Mouse (Mus musculus) c-Kit-positive CD71-positive TER-119-positive erythroid progenitor cells, embryonic 14.5 days (primary cell): ENCODE results near the gene Mgst2.

Experiments used
- DNase-seq: peaks from one replicate; pipeline ENCODE4 v3.0.0-alpha.2; 2013; ENCODE audit warnings: low spot score

Gene Mgst2

GRCm38 (mm10) chr3:51654303-51655055 is 5.7 kb upstream of the Mgst2 start:
- no peak for DNase-seq

DNA sequence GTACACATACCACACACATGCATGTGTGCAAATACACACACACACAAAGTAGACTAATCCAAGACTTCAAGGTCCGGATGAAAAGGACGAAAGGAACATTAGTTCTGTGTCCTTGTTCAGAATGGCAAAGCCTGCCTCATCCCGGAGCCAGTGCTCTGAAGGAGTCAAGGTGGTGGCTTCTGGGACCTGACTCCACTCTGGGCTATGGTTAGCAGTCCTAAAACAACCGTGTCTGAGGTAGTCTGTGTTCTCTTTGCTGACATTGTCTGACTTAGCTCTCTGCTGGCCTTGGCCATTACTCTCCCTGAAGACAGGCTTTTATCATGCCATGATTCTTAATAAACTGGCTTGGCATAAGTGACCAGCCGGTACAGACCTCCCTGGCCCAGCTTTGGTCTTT is 745 bp upstream of the Mgst2 start:
- no peak for DNase-seq

GRCm38 (mm10) chr3:51660821-51661276 is 689 bp downstream of the Mgst2 start:
- DNase-seq: no peak

DNA sequence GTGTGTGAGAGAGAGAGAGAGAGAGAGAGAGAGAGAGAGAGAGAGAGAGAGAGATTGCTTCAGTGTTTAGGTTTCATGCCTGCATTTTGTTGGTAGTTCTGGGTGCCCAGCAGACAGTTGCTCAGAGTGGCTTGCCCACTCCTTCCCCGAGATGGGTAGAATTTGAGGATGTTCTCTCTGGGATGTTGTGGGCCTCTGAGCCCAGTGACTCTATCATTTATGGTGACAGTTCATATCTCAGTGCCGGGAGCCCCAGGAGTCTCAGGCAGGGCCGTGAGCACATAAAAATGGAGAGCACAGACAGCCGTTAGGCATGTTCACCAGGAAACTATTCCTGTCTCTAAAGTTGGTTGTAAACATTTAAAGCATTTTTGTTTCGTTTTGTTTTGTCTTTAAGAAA is 1.2 kb downstream of the Mgst2 start:
- no peak for DNase-seq

DNA sequence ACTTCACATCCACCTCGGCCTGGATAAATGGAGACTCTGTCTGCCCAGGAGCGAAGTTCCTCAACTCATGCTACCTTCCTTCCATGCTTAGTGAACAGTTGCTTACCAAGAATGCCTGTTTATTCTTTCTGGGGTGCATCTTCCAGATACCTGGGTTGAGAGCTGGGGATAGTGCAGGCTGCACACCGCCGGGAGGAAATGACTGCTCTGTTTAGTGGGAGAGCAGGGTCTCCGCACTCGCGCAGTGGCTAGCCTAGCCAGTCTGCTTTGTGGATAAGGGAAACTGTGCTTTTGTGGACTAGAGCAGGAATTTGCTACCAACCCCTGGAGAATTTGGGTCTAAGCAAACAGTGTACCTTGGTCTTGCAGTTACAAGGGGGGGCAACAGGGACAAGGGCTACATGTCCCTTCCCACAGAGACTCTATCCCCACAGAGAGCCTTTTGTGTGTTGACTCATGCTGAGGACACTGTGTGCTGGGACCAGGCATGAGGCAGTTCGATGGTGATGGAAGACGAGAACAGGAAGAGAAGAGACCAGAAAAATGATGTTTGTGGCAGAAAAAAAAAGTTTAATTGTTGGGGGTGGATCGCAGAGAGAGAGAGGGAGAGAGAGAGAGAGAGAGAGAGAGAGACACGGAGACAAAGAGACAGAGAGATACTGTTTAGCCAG is 1.9 kb downstream of the Mgst2 start:
- no peak for DNase-seq

- no peak for DNase-seq
Observed at GRCm38 (mm10) chr3:51662557-51662956, 2.4 kb downstream of the Mgst2 start.

DNA sequence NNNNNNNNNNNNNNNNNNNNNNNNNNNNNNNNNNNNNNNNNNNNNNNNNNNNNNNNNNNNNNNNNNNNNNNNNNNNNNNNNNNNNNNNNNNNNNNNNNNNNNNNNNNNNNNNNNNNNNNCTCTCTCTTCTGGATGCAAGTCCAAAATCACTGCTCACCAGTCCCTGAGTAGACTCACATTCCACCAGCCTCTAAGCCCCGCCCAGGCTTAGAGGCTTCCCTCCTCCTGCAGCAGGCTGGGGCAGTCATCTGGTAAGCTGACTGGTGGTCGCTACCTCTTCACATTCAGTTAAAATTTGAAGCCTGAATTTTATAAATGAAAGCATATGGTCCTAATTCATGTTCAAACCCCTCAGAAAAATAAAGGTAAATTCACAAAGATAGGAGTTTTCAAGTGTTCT is 8.4 kb downstream of the Mgst2 start:
- DNase-seq: no peak

DNA sequence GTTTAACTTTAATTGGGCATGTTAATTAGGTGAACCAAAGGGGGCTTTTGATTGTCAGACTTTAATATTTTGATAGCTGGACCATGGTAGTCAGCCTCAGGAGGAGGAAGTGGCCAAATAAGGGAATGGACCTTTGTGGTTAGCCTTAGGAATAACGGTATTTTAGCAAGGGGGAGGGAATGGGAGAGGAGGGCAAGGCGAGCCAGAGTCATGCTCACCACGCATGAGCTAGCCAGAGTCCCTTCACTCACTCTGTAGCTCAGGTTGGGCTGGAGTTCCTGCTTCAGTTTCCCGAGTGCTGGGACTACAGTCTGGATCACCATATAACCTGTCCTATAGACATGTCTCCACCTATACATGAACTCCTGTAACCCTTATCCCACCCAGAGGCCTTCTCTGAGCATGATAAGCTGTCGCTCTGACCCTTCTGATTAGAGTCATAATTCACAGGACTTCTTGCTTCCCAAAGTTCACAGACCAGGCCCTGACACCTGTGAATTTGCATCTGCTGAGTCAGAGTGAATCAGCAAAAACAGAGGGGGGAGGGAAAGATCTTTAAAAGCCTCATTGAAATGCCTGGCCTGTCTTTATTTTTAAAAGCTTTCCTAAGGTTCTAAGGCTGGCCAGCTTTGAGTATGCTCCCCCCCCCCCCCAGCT is 10.4 kb downstream of the Mgst2 start:
- DNase-seq: peak; percentile 90

GRCm38 (mm10) chr3:51671071-51671469 is 10.9 kb downstream of the Mgst2 start:
- no peak for DNase-seq

GRCm38 (mm10) chr3:51672631-51673030 is 12.5 kb downstream of the Mgst2 start:
- DNase-seq: no peak

- DNase-seq: no peak
Observed at GRCm38 (mm10) chr3:51673408-51674086, 13.4 kb downstream of the Mgst2 start.

DNA sequence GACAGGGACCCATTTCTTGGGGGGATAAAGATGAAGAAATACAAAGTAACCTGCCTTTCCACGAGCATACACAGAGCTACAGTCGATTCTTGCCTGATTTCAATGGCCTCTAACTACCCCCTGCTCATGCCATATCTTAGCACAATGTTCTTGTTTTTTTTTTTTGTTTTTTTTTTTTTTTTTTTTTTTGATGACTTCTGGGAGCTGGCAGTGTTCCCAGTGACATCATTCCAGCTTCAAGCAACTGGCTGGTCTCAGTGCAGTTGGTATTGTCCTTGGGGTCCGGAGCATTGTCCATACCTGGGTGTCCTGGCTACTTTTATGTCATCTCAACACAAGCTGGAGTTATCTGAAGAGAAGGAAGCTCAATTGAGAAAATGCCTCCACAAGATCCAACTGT is 14.8 kb downstream of the Mgst2 start:
- no peak for DNase-seq

DNA sequence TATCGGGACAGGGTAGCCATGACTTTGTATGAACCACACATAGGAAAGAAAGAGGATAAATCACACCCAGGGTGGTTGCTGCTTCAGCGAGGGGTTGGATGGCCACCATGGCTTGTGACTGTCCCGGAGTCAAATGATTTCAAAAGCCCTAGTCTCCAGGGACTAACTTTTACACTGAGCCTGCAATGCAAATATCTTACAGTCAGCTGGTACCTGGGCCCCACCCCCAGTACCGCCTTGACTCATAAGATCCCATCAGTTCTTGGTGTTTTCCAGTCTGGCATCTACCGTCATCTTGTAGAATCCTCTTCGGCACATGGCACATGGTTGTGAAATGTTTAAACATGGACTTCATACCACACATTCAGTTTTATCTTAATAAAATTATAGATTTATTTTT is 25.4 kb downstream of the Mgst2 start:
- DNase-seq: no peak

DNA sequence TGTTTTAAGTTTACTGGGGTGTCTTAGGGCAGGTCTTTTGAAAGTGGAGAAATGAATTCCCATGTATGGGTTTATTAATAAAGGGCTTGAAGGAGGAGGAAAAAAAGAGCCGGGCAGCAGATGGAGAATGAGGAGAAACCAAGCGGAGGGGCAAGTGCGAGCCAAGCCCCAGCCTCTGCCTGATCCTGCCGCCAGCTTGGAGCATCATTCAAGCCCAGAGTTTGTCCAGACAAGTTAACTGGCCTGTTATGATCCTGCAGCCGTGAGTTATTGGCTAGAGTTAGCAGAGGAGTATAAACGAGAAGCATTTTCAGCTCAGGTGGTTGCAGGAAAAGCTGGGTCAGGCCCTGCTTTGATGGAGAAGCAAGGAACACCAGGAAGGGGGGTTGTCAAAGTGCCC is 26.2 kb downstream of the Mgst2 start:
- no peak for DNase-seq

DNA sequence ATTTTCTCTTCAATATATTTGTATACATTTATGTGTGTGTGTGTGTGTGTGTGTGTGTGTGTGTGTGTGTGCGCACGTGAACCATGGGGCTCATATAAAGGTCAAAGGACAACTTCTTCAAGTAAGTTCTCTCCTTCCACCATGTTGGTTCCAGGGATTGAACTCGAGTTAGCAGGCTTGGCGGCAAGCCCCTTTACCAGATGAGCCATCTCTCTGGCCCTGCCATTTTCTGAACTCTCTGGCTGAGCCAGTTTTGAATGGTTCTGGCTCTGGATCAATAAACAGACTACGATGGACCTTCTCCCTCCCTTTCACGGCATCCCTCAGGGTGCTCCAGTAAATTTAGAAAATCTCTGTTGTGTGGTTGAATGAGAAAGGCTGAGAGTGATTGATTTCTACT is 26.6 kb downstream of the Mgst2 start:
- DNase-seq: no peak

- peak; percentile 38 for DNase-seq
Observed at GRCm38 (mm10) chr3:51688725-51689124, 28.6 kb downstream of the Mgst2 start.

DNA sequence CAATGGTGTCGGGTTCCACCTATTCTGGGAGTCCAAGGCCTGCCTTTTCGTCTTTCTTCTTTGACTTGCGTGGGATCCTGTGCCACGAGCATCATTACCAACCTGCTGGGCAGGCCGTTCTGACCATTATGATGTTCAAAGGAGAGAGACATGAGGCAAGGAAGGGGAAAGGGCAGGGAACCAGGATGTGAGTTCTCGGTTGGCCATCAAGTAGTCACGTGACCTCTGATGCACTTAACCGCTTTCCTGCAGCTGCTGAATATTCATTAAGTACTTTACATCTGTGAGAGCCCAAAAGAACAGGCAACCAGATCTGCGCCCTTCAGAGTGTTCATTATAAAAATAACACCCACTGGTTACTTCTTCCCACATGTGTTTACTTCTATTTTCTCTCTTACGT is 33.0 kb downstream of the Mgst2 start:
- no peak for DNase-seq

DNA sequence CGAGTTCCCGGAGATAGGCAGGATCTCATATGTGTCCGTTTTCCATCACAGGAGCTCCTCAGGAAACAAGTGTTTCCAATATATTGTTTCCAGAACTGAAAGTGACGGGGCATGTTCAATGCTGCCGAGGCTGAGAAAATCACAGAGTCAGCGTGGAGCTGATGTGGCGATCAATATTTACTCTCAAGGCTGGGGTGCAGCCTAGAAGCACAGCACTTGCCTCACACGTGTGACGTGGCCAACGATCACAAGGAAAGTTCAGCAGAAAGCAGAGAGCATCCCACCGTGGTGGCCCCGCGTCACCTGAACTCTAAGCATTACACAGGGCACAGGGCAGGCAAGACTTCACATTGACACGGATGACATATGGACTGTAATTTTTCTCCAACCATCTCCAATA is 34.4 kb downstream of the Mgst2 start:
- DNase-seq: no peak

- no peak for DNase-seq
Observed at GRCm38 (mm10) chr3:51695713-51696112, 35.6 kb downstream of the Mgst2 start.

GRCm38 (mm10) chr3:51697931-51698330 is 37.8 kb downstream of the Mgst2 start:
- DNase-seq: no peak

GRCm38 (mm10) chr3:51700123-51700522 is 40.0 kb downstream of the Mgst2 start:
- DNase-seq: no peak

DNA sequence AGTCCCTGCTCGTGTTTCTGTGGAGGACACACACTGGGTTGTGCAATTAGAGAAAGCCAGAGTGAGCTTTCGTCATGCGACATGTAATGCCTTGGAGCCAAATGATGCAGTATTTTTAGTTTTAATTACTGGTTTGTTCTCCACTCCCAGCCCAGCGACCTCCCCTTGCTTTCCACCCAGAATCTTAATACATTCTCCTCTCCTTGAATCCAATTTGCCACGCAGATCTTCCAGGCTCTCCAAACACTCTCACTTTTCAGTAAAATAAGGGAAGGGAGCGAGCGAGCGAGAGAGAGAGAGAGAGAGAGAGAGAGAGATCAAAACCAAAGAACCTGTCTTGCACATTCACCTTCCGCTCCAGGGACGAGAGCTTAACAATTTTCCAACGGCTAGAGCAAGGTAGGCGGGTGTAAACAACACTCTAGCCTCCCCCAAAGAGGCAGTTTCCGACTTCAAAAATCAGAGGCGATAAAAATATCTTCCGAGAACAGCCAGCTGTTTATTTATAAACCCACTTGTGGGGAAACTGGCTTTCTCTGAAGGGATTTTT is 40.6 kb downstream of the Mgst2 start:
- no peak for DNase-seq
